Mouse (Mus musculus) erythroblast, embryonic 14.5 days (primary cell): ENCODE results near the gene Masp2.

Source experiments
- GATA1 ChIP-seq: IDR thresholded peaks from 2 replicates; pipeline ENCODE4 v1.6.1; 2012; ENCODE audit warnings: low read length, inconsistent platforms, mixed read lengths
- TAL1 ChIP-seq: IDR thresholded peaks from 3 replicates; pipeline ENCODE4 v1.6.1; 2012; ENCODE audit warnings: low read length, inconsistent platforms, mixed read lengths

DNA sequence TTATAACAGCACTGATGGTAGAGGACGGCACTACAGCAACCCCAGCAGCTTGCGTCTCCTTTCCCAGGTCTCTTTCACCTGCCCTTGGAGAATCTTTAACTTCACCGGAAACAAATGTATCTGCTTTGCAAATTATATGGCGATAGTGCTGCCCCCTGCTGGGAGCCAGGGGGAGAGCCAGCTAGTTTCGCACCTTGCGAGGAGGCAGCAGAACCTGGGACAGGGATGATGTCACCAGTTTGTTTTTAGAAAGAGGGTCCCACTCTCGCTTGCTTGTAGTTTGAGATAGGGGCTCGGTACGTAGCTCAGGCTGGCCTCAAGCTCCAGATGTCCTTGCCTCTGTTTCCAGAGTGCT, 41.8 kb downstream of the Masp2 start:
- TF ChIP-seq TAL1 (no peak), GATA1 (no peak)
